Mouse (Mus musculus) lung, postnatal 36 days (tissue): ENCODE measurements around the gene Vmn1r63.
"Not testable (repeated sequence)": the region's sequence is repeated elsewhere in the genome, so short reads cannot be mapped to it uniquely, and the experiment has no call there.

ENCODE experiments used
- DNase-seq: peaks from one replicate; pipeline ENCODE4 v3.0.0; 2022; ENCODE audit warnings: mixed read lengths

Vmn1r63 gene

DNA sequence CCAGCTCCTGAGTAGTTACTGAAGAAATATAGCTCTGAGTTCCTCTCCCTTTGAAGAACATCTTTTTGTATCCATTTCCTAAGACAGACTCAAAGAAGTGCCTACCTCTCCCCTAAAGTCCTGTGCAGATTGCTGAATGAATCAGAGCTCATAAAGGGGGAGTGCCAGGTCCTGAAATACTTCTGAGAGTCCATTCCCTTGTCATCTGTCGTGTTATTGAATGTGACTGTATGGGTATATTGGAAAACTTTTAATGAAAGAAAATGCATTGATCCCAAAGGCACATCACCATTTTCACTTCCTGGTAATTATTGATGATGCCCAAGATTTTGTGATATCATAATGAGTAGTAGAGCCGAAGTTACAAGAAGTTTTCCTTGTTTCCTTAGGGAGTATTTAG, at the start of gene Vmn1r63:
Gene Vmn1r63 (minus strand): TSS at position 101 of the 400 bp plus-strand sequence.
- not testable (repeated sequence) for DNase-seq
